Mouse (Mus musculus): ENCODE data around the gene Cacna1g.
"Not testable (repeated sequence)": the region's sequence is repeated elsewhere in the genome, so short reads cannot be mapped to it uniquely, and the experiment has no call there.

Cacna1g gene

DNA sequence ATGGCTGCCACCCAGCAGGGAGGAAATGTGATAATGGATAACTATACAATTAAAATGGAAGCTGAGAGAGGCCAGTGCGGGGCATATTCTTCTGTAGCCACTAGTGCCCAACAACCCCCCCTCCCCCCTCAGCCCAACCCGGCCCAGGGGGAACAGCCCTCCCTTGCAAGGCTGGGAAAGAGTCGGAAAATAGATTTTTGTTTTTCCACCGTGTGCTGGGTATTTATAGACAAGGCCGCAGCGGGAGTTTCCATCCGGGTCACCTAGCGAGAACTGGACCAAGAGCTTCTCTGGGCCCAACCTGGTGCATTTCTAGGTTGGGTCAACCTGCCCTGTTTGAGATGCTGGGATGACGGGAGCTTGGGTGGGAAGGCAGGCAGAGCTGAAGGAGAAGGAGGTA, 32.2 kb downstream of the Cacna1g start:
- no peak for DNase-seq

DNA sequence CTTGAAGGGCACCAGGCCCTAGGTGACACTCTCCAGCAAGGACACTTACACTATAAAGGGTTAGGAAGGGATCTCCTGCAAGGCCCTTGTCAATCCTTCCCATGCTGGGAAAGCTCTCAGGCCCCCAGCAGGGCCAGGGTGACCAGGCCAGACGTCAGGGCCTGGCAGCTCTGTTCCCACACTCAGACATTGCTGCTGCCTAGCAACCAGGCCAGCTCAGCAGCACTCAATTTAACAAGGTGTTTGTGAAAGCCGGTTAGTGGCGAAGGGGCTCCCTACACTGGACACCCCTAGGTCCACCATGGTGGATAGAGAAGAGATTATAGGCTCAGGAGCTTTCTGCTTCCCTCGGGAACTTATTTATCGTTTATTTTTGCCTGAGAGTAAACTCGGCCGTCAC, 32.9 kb downstream of the Cacna1g start:
- DNase-seq: no peak

DNA sequence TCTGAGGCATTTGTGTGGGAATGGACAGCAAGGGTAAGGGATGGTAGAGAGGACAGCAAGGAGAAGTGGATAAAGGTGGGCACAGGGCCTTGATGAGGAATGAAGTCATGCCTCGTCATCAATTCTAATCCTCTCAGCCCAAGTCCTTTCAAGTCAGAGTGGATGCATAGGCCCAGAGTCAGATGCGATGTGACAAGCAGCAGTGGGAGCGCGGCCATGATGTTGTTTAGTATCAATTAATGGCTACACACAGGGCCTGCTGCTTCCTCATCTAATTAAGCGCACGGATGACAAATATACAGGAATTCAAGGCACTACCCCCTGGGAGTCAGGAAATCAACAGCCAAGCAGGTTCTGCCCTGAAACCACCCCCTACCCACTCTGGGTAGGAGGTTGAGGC, 33.6 kb downstream of the Cacna1g start:
- no peak for DNase-seq

GRCm38 (mm10) chr11:94429011-94429651, 44.9 kb downstream of the Cacna1g start:
- DNase-seq: no peak

DNA sequence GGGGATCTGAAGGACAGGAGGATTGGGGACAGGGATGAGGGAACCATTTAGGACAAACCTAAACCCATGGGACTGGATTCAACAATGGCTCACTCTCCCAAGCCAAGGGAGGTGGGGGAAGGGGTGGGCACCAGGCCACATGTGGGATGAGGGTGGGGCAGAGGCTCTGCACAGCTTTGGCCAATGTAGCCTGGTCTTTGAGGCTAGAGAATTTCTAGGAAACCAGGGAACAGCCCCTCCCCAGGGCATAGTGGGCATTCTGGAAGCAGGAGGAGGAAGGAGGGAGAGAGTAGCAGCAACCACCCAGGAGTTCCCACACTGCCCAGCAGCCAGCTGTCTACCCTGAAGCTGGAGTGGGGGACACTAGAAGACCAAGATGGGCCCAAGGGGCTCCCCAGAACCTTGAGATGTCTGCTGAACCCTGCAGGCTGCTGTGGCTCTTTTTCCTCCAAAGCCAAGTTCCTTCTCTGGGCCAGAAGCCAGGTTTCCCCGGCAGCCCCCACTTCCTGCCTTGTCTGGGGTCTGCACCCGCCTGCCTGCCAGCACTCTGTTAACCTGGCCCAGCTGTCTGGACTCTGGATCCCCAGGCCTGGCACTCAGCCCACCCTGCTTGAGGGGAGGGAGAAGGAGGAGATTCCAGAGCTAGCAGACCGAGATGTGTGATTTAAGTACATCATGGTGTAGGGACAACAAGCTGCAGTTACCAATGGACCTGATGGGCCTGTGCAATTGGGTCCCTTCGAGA, 45.7 kb downstream of the Cacna1g start:
- DNase-seq: no peak

GRCm38 (mm10) chr11:94425656-94426055, 48.3 kb downstream of the Cacna1g start:
- DNase-seq: no peak

DNA sequence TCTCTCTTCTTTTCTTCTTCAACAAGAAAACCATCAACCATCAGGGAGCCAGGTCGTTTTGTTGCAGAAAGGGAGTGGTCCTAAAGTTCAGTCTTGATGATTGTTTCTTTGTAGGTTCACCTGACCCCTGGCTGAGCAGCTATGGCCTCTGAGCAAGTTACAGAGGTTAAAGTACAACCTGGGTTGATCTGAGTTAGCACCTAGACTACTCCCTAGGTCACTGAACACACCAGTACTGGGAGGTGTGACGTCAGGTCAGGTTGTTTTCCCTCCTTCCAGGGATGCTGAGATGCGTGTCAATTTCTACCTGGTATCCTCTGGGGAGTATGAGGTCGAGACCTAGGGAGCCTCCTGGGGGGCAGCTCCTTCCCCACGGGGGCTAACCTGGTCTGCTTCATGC, 48.8 kb downstream of the Cacna1g start:
- DNase-seq: no peak

DNA sequence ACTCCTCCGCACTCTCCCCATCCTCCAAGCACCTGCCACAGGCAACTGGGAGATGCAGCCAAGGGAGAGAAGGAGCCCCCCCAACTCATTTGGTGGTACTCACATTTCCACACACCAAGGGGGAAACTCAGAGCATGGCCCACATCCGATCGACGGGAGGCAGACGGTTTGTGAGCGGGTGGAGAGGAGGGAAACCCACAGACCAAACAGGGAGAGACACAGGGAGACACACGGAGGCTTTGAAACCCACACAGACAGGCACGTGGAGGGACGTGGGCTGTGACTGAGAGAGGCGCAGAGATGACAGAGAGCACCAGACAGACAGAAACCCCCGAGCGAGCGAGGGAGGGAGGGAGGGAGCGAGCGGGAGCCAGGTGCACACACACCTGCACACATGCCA, 49.6 kb downstream of the Cacna1g start:
- peak; percentile 9 to 33 for DNase-seq

GRCm38 (mm10) chr11:94423855-94424254, 50.1 kb downstream of the Cacna1g start:
- no peak for DNase-seq

DNA sequence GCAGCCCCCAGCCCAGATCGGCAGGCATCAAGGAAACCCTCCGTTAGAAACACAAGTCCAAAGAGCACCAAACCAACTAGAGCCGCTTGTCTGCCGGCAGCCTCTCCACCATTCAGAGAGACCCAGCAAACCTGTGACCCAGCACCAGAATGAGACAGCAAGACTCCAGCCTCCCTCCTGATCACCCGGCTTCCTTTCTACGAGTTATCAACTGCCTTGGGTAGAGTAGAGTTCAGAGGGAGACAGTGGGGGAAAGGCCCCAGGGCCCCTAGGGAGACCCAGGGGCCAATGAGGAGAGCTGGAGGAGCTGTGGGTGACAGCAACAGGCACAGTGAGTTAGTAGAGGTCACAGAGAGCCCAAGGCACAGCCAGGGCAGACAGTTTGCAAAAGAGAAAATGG, 53.0 kb downstream of the Cacna1g start:
- DNase-seq: no peak

DNA sequence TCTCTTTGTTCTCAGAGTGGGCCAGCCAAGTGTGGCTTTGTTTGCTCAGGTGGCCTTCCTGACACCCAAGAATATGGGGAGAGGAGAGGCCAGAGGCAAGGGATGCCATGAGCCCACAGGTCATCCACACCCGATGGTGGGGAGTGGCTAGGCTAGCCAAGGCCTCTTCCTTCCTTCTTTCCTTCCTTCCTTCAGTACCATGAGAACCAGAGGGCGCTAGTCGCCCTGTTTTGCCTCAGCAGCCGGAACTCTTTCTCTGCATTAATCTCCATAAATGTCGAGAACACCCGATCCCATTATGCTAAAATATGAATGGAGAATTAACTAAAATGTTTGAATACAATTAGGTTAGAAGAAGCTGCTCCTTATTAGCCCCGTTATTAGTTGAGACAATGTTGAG, 53.7 kb downstream of the Cacna1g start:
- no peak for DNase-seq

DNA sequence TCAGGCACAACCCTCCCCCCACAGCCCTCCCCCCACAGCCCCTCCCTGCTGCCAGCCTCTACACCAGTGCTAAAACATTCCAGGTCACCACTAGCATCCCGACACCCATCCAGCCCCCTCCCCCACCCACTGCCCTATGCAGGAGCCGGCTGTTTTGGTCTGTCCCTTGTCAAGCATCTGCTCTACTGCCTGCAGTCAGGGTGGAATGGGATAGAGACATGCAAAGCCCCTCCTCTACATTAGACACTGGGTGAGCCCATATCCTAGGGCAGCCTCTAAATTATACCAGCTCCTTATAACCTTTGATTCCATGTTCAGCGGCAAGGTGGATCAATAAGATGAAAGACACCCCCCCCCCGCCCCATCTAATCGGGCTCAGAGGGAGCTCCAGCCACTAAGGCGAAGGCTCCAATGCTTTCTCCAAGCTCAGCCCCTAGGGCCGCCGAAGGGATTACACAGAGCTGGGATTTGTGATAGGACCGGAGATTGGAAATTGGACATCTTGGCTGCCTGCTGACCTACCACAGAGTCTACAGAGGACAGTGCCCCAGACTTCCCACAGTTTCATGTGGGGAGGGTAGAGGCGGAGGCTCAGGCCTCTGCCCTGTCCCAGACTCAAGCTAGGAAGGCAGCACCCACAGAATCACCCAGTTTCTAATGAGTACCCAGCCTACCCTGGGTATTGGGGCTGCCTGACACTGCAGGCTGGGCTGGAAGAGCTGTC, 54.8 kb downstream of the Cacna1g start:
- no peak for DNase-seq

GRCm38 (mm10) chr11:94414042-94414441, 60.0 kb downstream of the Cacna1g start:
- no peak for DNase-seq

DNA sequence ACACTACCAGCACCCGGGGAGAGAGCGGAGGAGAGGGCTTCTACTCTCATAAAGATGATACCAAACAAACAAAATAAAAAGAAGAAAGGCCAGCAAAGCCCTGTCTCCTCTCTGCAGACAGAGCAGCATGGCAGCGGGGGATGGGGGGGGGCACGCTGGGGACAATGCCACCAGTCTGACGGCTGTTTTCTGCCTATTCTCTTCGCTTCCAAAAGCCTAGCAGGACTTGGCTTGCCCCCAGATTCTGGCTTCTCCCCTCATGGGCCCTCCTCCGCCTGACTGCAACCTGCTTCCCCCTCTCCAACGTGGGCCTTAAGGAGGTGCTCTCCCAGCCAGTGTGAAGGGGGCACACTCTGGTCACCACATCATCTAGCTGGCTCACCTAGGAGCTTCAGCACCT, 60.5 kb downstream of the Cacna1g start:
- no peak for DNase-seq

DNA sequence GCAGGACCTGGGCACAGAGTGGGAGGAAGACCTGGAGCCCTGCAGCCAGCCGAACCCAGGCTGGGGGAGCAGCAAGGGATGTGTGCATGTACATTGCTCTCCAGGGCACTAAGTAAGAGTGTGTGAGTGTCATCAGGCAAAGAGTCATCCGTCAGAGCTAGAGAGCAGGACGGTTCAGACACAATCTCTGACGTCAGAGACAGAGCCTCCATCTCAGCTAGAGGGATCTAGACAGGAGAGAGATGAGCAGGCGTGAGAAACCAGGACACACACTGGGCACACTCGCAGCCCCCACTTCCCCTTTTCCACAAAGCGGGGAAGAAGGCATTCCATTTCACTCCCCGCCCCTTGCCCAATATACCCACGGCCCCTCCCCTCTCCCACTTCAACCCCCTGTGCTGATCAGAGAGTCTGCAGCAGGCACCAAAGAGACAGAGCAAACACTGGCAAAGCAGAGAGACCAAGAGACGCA, 61.0 kb downstream of the Cacna1g start:
- DNase-seq: no peak

DNA sequence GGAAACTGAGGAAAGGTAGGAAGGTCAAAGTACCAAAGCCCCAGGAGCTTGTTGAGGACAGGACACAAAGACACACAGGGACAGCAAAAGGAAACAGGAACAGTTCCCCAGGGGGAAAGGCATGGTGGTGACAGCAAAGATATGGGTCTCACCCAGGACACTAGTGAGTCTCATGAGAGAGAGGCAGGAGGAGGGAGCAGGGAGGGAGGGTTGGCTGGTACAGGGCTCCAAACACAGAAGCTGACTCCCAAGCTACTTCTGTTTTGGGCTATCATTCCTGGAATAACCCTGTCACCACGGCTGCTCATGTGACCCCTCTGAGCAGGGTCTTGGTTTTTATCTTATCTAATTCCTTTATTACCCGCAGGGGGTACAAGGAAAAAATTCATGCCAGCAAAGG, 61.4 kb downstream of the Cacna1g start:
- DNase-seq: no peak

- DNase-seq: no peak
Measured at GRCm38 (mm10) chr11:94407803-94408321, 66.1 kb downstream of the Cacna1g start.

DNA sequence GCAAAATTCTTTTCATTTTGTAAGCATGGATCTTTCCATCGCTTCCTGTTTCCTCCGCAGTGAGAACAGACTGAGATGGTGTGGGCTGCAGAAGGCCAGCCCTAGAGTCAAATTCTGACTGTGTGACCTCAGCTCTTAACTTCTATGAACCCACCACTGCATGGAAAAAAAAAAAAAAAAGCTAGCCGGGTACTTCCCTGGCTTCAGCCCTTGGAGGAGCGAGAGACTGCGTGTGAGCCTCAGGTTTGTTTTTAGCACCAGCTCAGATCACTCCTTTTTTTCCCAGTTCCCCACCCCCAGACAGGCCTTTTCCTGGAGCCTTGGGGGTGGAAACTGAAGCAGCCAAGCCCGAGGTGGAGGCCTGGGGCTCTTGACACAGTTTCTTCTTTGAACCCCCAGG, 68.7 kb downstream of the Cacna1g start:
- no peak for DNase-seq

GRCm38 (mm10) chr11:94404641-94405260, 69.2 kb downstream of the Cacna1g start:
- DNase-seq: peak; percentile 69 to 78

GRCm38 (mm10) chr11:94404178-94404577, 69.8 kb downstream of the Cacna1g start:
- no peak for DNase-seq

DNA sequence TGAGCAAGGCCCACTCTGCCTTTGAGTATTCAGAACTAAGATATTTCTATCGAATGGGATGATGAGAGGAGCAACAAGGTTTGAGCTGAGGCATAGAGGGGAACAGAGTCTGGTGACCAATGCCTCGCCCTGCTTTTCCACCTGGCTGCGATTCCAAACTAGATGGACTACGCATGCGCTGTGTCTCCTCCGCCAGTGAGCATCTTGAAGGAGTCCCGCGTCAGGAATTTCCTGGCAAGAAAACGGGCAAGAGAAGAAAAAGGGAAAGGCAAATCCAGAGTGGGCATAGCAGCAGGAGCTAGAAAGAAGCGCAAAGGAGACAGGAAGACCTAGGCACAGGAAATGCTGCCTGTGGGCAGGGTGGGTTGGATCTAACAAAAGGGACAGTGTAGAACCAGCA, 70.2 kb downstream of the Cacna1g start:
- DNase-seq: no peak

GRCm38 (mm10) chr11:94402731-94403130, 71.3 kb downstream of the Cacna1g start:
- DNase-seq: no peak

GRCm38 (mm10) chr11:94402029-94402428, 72.0 kb downstream of the Cacna1g start:
- not testable (repeated sequence) for DNase-seq
